9 mouse cellular contexts compared by ENCODE assay signal in genomic region chr4:133307331-133307730, GRCm38 (mm10). TPM values are rescaled to one million over a fixed set of nuclear protein-coding genes. Genes with fewer than 3 reads are reported as not detected.
DNase-seq lines count a peak whose midpoint lies in the region; ATAC-seq and TF ChIP-seq lines count a peak whose summit lies in the region.
"Had no signal": no experiment of that assay in that cellular context is flagged by ENCODE, and none has a peak within 500 bp of the region (broad histone marks: within the 10 kb centered on the region; RNA-seq: fewer than 3 reads in every experiment).

No protein-coding gene starts in this region.

- H3K9me3 ChIP-seq in ES-Bruce4 (replicated peaks; ENCODE audit: control insufficient read depth, insufficient read depth, low read length, poor library complexity, severe bottlenecking), result no peaks in the 10 kb centered on the region
- H3K9me3 ChIP-seq: neural tube, embryonic 13.5 days had no signal

- TF ChIP-seq POLR2A in ES-Bruce4 (IDR thresholded peaks at IDR 0.05; ENCODE audit: insufficient read depth, low read length), result no peak

- no peak for TF ChIP-seq EP300 in ES-Bruce4 (IDR thresholded peaks at IDR 0.05; ENCODE audit: insufficient read depth, low read depth, low read length)

- no peaks in the 10 kb centered on the region; the same call in 1 of the 2 replicates for H3K36me3 ChIP-seq in ES-Bruce4 (ENCODE audit: control insufficient read depth, insufficient read depth, low read length, poor library complexity, severe bottlenecking)

- H3K9ac ChIP-seq in ES-Bruce4 (ENCODE audit: low read depth, poor library complexity, severe bottlenecking), result no peak overlapping the region
- H3K9ac ChIP-seq: neural tube, embryonic 13.5 days had no signal

- peak; percentile 67 for ATAC-seq in erythroblast, adult 5-6 weeks (replicated peaks; ENCODE audit: low FRiP score, poor library complexity, severe bottlenecking)
- ATAC-seq in inflammation-experienced regulatory T-cells, adult 6 months, result no peak

- DNase-seq in left cerebral cortex, adult 2 months (ENCODE audit: extremely low spot score in 1 of 2, low spot score in 2 of 2), result peak in 1 of 2 experiments; percentile 69
- DNase-seq in left cerebral cortex, adult 8-10 months (ENCODE audit: low spot score in 2 of 2), result no peak
- DNase-seq in adrenal gland, postnatal 25 days, result peak; percentile 65
- peak; percentile 69 for DNase-seq in kidney, postnatal 25 days
- peak; percentile 85 for DNase-seq in naive thymus-derived CD4-positive, alpha-beta T cell, adult 2 months (ENCODE audit: low read depth)

- TF ChIP-seq CTCF in left cerebral cortex, adult 2 months (IDR thresholded peaks at IDR 0.05), result peak; percentile 85
- TF ChIP-seq CTCF in ES-Bruce4 (IDR thresholded peaks at IDR 0.05; ENCODE audit: low read depth, low read length), result peak; percentile 86

- H3K4me1 ChIP-seq in ES-Bruce4 (ENCODE audit: control insufficient read depth, insufficient read depth, low read length), result no peaks in the 10 kb centered on the region

- H3K4me3 ChIP-seq in left cerebral cortex, adult 2 months, result no peak overlapping the region
- H3K4me3 ChIP-seq in ES-Bruce4 (ENCODE audit: low read depth, low read length), result no peak overlapping the region
- H3K4me3 ChIP-seq: neural tube, embryonic 13.5 days had no signal

- no peak overlapping the region for H3K27ac ChIP-seq in left cerebral cortex, adult 2 months
- no peak overlapping the region for H3K27ac ChIP-seq in ES-Bruce4 (ENCODE audit: insufficient read depth, low read length)
- H3K27ac ChIP-seq: neural tube, embryonic 13.5 days had no signal

- intact Hi-C loops in left cerebral cortex, adult 2 months (cut with DNase I), result no loop called here

- no peaks in the 10 kb centered on the region for H3K27me3 ChIP-seq in ES-Bruce4 (ENCODE audit: control insufficient read depth, insufficient read depth, low read length, poor library complexity, severe bottlenecking)
- H3K27me3 ChIP-seq: neural tube, embryonic 13.5 days had no signal

RNA-seq across cellular contexts. Expression of gene Tmem222, which starts 29.7 kb away (rescaled TPM):
- total RNA-seq in left cerebral cortex, adult 2 months (2021), result 10 to 100 TPM; 87.3 to 91.2 TPM
- 10 to 100 TPM; 84.3 to 91.2 (median 87.4) TPM for total RNA-seq in left cerebral cortex, adult 8-10 months (2022)
- 28.5 and 32.4 TPM in 2 replicates for polyA plus RNA-seq in ES-Bruce4 (2011; ENCODE audit: insufficient read depth, insufficient read length, low read depth, missing spikeins)
- 60.2 and 73.3 TPM in 2 replicates for total RNA-seq in adrenal gland, postnatal 25 days (2021)
- total RNA-seq in erythroblast, adult 5-6 weeks (2015; ENCODE audit: low replicate concordance), result 9.8 and 22.3 TPM in 2 replicates
- total RNA-seq in erythroblast, adult 5-6 weeks (2017; ENCODE audit: low replicate concordance), result 1.5 and 6.7 TPM in 2 replicates
- polyA plus RNA-seq in inflammation-experienced regulatory T-cells, adult 6 months (2017; shearing (Covaris generic)), result 10 to 100 TPM; 69.3 to 98.0 (median 86.0) TPM

RNA-seq across cellular contexts. Expression of gene Sytl1, which starts 44.4 kb away (rescaled TPM):
- total RNA-seq in left cerebral cortex, adult 2 months (2021), result 1 to 10 TPM; 3.0 TPM
- total RNA-seq in left cerebral cortex, adult 8-10 months (2022), result 1 to 10 TPM; 3.4 to 5.3 (median 4.1) TPM
- 12.6 and 15.2 TPM in 2 replicates for polyA plus RNA-seq in ES-Bruce4 (2011; ENCODE audit: insufficient read depth, insufficient read length, low read depth, missing spikeins)
- total RNA-seq in adrenal gland, postnatal 25 days (2021), result 1.9 and 2.0 TPM in 2 replicates
- total RNA-seq in erythroblast, adult 5-6 weeks (2015; ENCODE audit: low replicate concordance), result 0.96 and 1.0 TPM in 2 replicates
- 0.28 and 1.4 TPM in 2 replicates for total RNA-seq in erythroblast, adult 5-6 weeks (2017; ENCODE audit: low replicate concordance)
- polyA plus RNA-seq in inflammation-experienced regulatory T-cells, adult 6 months (2017; shearing (Covaris generic)), result 10 to 100 TPM; 18.3 to 62.3 (median 43.8) TPM

RNA-seq across cellular contexts. Expression of gene Wdtc1, which starts 46.0 kb away (rescaled TPM):
- 10 to 100 TPM; 59.7 to 60.6 TPM for total RNA-seq in left cerebral cortex, adult 2 months (2021)
- total RNA-seq in left cerebral cortex, adult 8-10 months (2022), result 10 to 100 TPM; 53.6 to 58.0 (median 54.3) TPM
- 69.2 and 71.5 TPM in 2 replicates for polyA plus RNA-seq in ES-Bruce4 (2011; ENCODE audit: insufficient read depth, insufficient read length, low read depth, missing spikeins)
- total RNA-seq in adrenal gland, postnatal 25 days (2021), result 46.7 and 60.7 TPM in 2 replicates
- 8.6 and 9.6 TPM in 2 replicates for total RNA-seq in erythroblast, adult 5-6 weeks (2015; ENCODE audit: low replicate concordance)
- 8.4 and 18.3 TPM in 2 replicates for total RNA-seq in erythroblast, adult 5-6 weeks (2017; ENCODE audit: low replicate concordance)
- polyA plus RNA-seq in inflammation-experienced regulatory T-cells, adult 6 months (2017; shearing (Covaris generic)), result 10 to 100 TPM in 1 of 3 experiments, 1 to 10 TPM in 2; 5.0 to 10.2 (median 8.8) TPM

Comparison
In these comparisons a context has a peak if more than half of its experiments do, and no peak if none do; other contexts are left out.
1. DNase-seq: peak in adrenal gland, postnatal 25 days (single experiment), kidney, postnatal 25 days (2 of 2) and naive thymus-derived CD4-positive, alpha-beta T cell, adult 2 months (single experiment); none in left cerebral cortex, adult 8-10 months (0 of 2).